Mouse (Mus musculus) layer of hippocampus, adult 18-20 months (tissue): ENCODE results near the gene Tnfsf12. TPM values are rescaled to one million over a fixed set of nuclear protein-coding genes. Genes with fewer than 3 reads are reported as not detected.
"Not testable (repeated sequence)": the region's sequence is repeated elsewhere in the genome, so short reads cannot be mapped to it uniquely, and the experiment has no call there.

Experiments
- DNase-seq, 2 experiments: peaks; one replicate each; pipeline ENCODE4 v3.0.0; 2022; ENCODE audit warnings: low spot score in 2 of 2
- long read RNA-seq: library from polyadenylated mRNA; stranded (forward); transcript quantifications from one replicate; pipeline ENCODE4 v2.0.0, GENCODE M21; 2021
- total RNA-seq, 2 experiments: library from RNA; stranded (reverse); gene quantifications; 2 replicates each; pipeline ENCODE4 v1.2.3; 2021

Tnfsf12 gene
- total RNA-seq: 10 to 100 TPM; 11.4 to 12.4 TPM
- long read RNA-seq, partial matches to known transcripts: 1 of 3 reads
- long read RNA-seq, other reads (novel, unspliced or antisense): 0 of 3 reads

- peak in 1 of 2 experiments; percentile 49 for DNase-seq
These were observed at the start of gene Tnfsf12, which contains the start of gene Tnfsfm13 for GRCm38 (mm10) chr11:69695361-69696181. TSS of gene Tnfsf12 (minus strand) at chr11:69695849. TSS of gene Tnfsfm13 (minus strand) at chr11:69696098.

- DNase-seq: not testable (repeated sequence)
These were observed 35.8 kb upstream of the Tnfsf12 start for GRCm38 (mm10) chr11:69731408-69731807.

- DNase-seq: peak in 1 of 2 experiments; percentile 35
These were observed 33.4 kb upstream of the Tnfsf12 start for GRCm38 (mm10) chr11:69729063-69729462.

- DNase-seq: no peak
These were observed 30.3 kb upstream of the Tnfsf12 start for GRCm38 (mm10) chr11:69725951-69726350.

- DNase-seq: no peak
These were observed 27.4 kb upstream of the Tnfsf12 start for GRCm38 (mm10) chr11:69723074-69723473.

GRCm38 (mm10) chr11:69720852-69721251 lies 25.2 kb upstream of the Tnfsf12 start:
- no peak for DNase-seq

- DNase-seq: no peak
These were observed 23.8 kb upstream of the Tnfsf12 start for GRCm38 (mm10) chr11:69719423-69719822.

GRCm38 (mm10) chr11:69718661-69719060 lies 23.0 kb upstream of the Tnfsf12 start:
- no peak for DNase-seq

GRCm38 (mm10) chr11:69716953-69717352 lies 21.3 kb upstream of the Tnfsf12 start:
- DNase-seq: no peak

- DNase-seq: peak in 1 of 2 experiments; percentile 21
These were observed 20.3 kb upstream of the Tnfsf12 start for GRCm38 (mm10) chr11:69715929-69716328.

- peak in 1 of 2 experiments; percentile 9 for DNase-seq
These were observed 19.8 kb upstream of the Tnfsf12 start for GRCm38 (mm10) chr11:69715482-69715881.

- no peak for DNase-seq
These were observed 19.1 kb upstream of the Tnfsf12 start for GRCm38 (mm10) chr11:69714636-69715329.

GRCm38 (mm10) chr11:69712954-69713672 lies 17.5 kb upstream of the Tnfsf12 start:
- no peak for DNase-seq

GRCm38 (mm10) chr11:69711082-69711481 lies 15.4 kb upstream of the Tnfsf12 start:
- no peak for DNase-seq

GRCm38 (mm10) chr11:69710470-69710869 lies 14.8 kb upstream of the Tnfsf12 start:
- no peak for DNase-seq

GRCm38 (mm10) chr11:69709554-69710446 lies 14.2 kb upstream of the Tnfsf12 start:
- DNase-seq: peak in 1 of 2 experiments; percentile 60

- DNase-seq: no peak
These were observed 13.1 kb upstream of the Tnfsf12 start for GRCm38 (mm10) chr11:69708614-69709265.

- DNase-seq: no peak
These were observed 12.3 kb upstream of the Tnfsf12 start for GRCm38 (mm10) chr11:69707873-69708381.

GRCm38 (mm10) chr11:69707480-69707847 lies 11.8 kb upstream of the Tnfsf12 start:
- no peak for DNase-seq
